Mouse (Mus musculus) hematopoietic stem cell, adult 5-6 weeks (primary cell): ENCODE results near the gene Tmem151b. TPM values are rescaled to one million over a fixed set of nuclear protein-coding genes. Genes with fewer than 3 reads are reported as not detected.

ENCODE experiments used
- ATAC-seq, 2 experiments: fragments of 125-278 bp in 1 of 2; replicated peaks in 1 of 2; 2 replicates each; pipeline ENCODE4 v1.8.0; 2016 to 2017; ENCODE audit warnings: inconsistent platforms in 2 of 2, mild to moderate bottlenecking in 2 of 2, moderate number of reproducible peaks in 2 of 2, low read depth in 1 of 2, moderate TSS enrichment in 1 of 2; ENCODE audit not compliant: low FRiP score in 2 of 2, poor library complexity in 2 of 2, severe bottlenecking in 2 of 2, insufficient read depth in 1 of 2, low TSS enrichment in 1 of 2
- total RNA-seq: library from RNA; stranded (forward); fragments of 172-1452, 232-1000 nt; gene quantifications from 2 replicates; pipeline ENCODE4 v1.2.3, GENCODE M21; 2017

Gene Tmem151b
- total RNA-seq, 1 experiment from 2014 or later: 0.25 TPM

DNA sequence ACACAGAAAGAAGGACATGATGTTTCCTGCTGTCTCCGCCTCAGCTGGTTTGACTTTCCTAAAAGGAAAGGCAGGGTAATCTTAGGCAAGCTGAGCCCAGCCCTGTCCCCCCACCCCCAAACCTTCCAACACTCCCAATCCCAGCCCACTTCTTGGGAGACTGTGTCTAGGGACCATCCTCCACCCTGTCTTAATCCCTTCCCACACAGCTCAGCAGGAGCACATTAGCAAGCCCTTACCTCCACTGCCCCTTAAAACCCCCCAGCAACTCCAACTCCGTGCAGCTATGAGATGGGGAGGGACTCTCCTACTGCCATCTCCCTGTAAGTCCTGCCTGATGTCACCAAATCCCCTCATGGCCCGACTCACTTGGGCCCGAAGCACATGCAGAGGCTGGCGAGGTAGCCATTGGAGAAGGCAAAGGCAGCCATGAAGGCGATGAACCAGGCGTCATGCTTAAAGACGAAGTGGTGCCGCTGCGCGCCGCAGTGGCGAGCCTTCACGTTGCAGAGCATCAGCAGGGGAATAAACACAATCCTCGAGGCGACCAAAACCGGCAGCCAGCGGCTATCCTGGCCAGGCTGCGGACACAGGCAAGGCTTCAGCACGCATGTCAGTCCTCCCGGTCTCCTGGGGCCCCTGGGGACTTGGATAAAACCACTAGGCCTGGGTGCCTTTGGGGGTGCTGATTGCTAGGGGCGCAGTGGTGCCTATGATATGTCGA is 36.4 kb upstream of the Tmem151b start:
- no peak for ATAC-seq

DNA sequence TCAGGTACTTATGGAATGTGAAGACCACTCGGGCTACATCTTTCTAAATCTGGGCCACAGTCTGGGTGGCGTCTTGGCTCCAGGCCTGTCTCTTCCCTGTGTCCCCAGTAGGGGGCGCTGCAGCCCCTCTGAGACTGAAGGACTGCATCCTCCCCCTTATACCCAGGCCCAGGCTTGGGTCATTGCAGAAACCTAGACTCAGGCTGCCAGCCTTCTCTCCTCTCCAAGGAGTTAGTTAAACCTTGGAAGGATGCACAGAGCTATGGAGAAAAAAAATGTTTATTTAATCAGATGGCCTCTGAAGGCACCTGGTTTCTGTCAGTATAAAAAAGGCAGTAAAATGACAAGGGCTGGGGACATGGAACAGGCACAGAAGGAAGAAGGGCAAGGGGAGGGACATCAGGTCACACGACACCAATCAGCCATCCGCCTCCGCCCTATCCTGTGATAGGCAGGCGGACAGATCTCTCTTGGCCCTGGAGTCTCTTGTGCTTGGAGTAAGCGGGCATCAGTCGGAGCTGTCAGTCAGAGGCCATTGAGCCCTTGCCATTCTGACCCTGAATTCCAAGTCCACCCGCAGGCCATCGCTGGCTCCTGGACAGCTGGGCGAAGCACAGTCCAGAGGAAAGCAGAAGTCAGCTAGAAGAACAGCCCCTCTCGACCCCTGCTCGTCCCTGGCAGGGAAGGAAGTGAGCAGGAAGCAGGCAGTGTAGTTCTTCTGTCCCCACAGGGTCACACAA is 35.6 kb upstream of the Tmem151b start:
- peak; percentile 46 to 55; a peak in 2 of 4 replicates for ATAC-seq

DNA sequence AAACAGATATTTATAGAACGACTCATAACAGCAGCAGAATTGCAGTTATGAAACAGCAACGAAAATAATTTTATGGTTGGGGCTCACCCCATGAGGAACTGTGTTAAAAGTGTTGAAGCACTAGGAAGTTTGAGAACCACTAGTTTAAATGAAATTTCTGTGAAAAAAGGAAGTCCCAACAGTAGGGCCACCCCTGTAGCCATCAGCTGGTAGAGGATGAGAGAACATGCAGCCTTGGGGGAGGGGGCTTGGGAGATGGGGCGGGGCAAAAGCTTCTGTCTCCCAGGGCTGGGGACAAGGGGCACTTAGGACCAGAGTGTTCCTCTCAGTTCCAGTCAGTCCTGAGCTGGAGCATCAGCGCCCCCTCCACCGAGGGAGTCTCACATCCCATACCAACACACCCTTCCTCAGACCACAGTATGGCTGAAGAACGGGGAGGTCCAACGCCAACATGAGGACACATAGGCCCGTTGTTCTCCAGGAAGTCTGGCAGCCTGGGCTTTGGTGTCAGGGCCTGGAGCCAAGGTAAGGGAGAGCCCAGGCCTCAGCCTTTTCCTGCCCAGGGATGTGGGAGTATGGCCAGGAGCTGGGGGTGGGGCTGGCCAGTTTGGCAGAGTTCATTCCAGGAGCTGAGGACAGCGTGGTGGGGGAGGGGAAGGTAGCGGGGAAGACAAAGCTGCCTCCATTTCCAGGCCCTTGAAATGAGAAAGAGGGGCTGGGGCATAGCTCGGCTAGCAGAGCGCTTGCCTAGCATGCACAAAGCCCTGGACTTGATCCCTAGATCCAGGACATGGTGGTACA is 34.8 kb upstream of the Tmem151b start:
- ATAC-seq: peak; percentile 10 to 19; a peak in 2 of 4 replicates

DNA sequence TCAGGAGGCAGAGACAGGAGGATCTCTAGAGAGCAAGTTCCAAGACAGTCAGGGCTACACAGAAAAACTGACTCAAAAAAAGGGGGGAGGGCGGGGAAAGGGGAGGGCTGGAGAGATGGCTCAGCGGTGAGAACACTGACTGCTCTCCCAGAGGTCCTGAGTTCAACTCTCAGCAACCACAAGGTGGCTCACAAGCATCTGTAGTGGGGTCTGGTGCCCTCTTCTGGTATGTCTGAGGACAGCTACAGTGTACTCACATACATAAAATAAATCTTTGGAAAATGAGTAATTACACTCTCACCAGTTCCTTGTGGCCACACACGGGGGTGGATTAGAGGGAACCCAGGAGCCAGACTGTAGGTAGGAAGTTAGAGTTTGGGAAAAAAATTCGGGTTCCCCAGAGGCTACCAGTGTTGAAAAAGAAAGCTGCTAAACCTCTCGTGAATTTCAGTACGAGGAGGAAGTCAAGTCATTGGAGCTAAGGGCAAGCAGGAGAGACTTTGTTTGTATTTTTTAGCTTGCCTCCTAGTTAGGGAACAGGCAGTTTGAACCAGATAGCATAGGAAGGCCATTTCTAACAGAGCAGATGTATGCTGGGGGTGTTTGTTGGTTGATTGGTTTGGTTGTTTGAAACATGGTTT is 33.4 kb upstream of the Tmem151b start:
- ATAC-seq: no peak

DNA sequence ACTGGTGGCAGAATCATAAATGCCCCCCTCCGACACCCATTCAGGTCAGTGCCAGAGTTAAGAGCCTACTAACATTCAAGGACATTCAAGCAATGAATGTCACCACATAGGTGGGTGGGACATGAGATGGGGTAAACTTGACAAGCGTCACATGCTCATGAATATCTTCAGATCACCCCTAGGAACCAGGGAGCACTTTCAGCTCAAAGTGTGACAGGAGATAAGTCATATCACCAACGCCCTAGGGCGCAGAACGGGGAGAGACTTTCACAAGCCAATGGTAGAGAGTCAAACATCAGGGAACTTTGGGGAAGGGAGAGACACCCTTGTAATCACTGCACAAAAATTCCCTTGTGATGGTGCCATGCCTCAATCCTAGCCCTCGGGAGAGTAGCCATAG is 32.7 kb upstream of the Tmem151b start:
- no peak for ATAC-seq

DNA sequence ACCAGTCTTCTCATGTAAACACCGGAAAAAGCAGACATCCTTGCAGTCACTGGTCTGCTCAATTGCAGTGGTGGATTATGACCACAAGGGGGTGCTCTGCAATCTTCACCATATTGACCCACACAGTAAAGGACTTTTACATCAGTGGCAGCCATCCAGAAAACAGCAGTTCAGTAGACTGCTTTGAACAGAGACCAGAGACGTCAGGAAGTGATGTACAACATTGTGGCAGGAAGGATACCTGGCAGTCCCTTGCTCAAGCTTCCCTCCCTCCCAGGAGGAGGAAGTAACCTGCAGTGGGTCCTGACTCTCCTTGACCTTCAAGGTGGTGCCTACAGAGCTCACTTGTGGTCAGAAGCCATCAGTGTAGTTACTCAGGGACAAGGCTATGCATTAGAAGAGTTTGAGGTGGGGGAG is 32.1 kb upstream of the Tmem151b start:
- peak; percentile 52 to 60 for ATAC-seq

DNA sequence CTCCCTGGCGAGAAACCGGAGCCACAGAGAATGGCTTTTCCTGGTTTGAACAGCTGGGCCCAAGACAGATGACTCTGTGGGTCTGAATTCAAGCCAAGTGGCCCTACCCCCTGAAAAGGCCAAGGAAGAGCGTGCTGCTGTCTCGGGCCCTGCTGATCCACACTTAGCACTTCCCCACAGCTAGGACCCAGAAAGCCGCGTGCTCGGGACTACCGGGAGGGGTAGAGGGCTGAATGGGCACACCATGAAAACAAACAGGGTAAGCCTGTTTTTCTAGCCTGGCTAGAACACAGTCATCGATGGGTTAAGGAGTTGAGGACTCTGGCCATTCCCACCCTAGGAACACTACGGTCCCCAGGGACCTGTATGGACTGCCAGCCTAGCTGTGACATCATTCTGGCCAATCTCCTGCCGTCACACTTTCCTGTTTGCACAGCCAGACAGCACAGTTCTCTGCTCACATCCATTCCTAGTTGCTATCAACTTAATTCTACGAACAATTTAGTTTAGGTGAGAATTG is 31.5 kb upstream of the Tmem151b start:
- ATAC-seq: no peak

DNA sequence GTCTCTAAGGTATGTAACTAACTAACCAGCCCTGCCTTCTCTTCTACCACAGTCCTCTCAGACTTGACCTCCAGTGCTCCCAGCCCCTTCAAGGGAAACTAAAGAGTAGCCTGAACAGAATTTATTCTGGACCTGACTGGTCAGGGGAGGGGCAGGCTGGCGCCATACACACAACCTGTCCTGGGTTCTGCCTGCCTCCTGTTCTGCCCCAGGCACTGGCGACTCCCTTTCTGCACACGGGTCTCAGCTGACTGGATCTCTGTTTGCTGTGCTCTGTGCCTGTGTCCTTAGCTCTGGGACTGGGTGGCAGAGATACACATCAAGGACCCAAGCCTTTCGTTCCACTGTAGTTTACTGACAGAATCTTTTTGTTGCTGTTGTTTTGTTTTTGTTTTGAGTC is 30.1 kb upstream of the Tmem151b start:
- no peak for ATAC-seq

DNA sequence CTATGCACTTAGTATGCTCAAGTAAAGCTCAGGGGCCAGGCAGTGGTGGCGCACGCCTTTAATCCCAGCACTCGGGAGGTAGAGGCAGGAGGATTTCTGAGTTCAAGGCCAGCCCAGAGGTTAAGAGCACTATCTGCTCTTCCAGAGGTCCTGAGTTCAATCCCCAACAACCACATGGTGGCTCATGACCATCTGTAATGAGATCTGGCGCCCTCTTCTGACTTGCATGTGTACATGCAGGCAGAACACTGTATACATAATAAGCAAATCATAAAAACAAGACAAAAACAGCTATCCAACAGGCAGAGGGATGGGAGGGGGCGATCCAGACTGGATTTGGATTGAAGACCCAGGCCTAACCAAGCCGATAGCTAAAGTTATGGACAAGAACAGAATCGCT is 29.4 kb upstream of the Tmem151b start:
- ATAC-seq: no peak

DNA sequence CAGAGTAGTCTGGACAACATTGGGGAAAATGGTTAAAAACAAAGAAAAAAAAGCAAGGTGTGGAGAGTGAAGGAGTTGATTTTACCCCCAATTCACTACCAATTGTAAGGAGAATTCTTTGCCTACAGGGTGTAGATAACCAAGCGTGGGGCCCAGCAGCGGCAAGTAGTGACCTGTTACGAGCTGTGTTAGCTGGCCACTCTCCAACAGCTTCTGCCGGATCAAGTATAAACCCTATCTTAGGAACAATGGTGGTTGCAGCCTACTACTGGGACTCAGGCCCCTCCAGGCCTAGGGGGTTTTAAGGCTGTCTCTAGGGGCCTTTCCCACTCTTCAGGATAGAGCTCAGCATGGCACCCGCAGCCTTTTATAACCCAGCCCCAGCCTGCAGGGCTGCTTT is 28.8 kb upstream of the Tmem151b start:
- ATAC-seq: no peak

DNA sequence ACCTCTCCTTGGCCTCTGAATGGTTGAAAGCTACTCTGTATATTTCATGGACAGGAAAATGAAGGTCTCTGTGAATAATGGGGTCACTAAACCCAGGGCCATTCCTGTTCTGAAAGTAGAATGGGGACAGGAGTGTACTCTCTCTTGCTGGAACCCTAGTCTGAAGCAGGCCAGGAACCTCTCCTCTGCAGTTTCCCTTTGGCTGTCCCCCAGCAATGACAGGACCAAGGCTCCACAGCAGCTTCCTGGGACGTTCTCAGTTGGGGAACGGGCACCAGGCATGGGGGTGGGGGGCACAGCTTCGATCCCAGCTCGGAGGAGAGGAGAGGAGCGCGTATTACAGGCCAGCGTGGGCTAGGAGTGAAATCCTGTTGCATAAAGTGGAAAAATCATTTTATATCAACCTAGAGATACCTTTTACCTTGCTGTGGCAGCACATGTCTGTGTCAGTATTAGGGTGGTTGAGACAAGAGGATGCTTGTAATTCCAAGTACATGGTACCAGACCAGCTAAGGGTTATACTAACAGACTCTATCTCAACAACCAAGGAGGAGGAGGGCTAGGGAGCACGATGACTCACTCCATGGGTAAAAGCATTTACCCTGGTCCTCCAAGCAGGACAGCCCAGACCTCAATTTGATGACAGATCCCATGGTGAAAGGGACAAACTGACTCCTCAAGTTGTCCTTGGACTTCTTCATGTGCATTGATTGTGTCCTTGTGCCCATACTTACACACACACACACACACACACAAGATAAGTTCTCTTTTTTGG is 25.8 kb upstream of the Tmem151b start:
- ATAC-seq: no peak

DNA sequence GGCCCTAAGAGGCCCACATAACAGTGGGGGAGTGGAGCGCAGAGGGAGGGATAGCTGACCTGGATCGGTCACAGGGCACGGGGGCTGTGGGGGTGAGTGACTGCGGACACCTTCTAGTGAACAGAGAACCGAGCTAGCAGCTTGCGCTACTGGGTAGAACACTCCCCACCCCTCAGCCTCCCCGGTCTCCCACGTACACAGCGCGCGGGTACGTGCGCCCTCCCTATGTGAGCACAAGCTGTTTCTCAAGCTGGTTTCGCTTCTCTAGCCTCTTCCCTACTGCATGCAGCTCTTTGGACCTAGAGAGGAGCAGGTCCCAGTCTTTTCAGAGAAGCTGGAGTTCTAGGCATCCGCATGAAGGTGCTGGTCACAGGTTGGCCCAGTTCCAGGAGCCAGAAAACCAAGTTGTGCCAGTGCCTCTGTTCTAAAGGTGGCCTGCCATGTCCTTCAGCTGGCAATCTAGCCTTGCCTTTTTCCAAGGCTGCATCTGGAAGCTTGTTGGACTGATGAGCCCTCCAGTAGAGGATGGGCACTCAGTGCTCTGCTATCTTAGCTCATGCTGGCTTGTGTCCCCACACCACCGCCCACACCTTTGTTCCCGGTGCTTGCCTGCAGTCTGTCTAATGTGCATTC is 24.8 kb upstream of the Tmem151b start:
- peak; percentile 27 to 33 for ATAC-seq

DNA sequence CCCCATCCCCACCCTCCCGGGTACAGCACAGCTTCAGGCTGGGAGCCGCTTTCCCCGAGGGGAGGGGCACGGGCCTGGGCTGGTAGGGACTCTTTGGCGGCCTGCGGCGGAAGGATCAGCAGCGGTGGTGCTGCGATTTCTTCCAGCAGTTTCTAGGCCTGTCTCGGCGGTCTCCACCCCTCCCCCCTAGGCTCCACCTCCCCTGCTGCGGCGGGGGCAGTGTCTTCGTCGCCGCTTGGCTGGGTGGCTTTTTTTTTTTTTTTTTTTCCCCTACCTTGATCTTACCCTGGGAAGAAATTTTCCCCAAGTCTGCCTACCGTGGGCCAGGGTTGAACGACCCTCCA is 24.3 kb upstream of the Tmem151b start:
- ATAC-seq: peak; percentile 42 to 62

DNA sequence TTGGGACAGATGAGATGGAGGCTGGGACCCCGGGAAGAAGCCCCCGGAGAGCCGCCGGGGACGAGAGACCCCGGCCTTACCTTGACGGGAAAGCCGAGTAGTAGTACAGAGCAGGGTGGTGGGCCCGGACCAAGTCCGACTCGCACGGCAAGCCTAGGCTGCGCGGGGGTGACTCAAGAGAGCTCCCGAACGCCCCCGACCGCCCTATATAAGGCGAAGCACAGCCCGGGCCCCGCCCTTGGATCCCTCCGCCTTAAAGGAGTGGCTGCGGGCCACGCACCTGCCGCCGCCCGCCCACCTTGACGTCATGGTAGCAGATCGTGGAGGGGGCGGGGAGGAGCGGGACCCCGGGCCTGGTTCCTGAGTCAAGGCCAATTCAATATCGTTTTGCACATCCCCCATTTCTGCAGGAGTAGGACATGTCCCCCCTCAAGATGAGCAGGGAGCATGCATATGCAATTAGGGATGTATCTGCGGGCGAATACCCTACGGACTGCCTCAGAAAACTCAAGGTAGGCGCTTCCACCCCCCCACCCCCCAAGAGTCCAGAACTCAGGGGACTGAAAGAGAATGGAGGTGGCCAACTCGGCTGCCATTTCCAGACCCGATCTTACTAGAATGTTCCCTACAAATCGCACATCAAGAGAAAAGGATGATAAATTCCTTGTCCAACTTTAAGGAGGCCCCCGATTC is 23.8 kb upstream of the Tmem151b start, which contains the start of gene Hsp90ab1:
Gene Hsp90ab1 (minus strand): TSS at position 185 of the 693 bp plus-strand sequence.
- ATAC-seq: peak; percentile 58 to 68

DNA sequence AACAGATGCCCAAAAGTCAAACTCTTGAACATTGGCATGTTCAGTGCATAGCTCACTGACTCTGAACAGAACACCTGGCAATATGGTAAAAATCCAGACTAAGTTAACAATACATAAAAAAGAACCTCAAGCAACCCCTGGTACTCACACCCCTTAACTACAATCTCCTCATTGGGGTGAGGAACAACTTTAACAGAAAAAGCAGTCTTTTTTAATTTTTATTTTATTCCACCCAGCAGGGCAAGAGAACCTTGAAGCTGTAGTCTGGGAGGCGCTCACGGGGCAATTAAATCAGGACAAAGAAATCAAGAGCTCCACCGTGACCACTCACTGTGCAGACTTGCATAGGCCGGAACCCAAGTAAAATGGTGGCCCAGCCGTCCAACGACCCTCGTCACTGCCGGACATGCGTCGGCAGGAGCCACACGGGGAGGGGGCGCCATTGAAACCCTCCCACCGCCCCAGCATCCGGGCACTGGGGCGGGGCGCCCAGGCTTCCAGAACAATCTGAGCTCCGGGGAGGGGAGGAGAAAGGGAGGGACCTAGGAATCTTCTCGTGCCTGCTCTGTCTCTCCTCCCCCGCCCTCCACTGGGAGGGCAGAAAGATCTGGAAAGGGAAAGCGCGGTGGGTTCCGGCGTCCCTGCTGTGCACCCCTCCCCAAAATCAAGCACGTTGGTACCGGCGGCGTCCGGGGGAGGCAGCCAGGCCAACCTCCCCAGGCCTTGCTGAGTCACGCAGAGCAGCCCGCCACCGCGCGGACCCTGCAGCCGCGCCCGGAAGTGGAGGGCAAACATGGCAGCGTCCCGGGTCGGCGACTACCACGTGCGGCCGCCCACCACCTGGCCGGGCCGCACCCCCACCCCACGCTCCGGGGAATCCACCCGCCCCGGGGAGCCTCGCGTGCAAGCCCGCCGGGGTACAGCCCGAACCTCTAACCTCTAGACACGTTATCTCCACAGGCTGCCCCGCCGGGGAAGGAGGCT is 22.9 kb upstream of the Tmem151b start:
- peak; percentile 14 to 27 for ATAC-seq
